In the genomic region with DNA sequence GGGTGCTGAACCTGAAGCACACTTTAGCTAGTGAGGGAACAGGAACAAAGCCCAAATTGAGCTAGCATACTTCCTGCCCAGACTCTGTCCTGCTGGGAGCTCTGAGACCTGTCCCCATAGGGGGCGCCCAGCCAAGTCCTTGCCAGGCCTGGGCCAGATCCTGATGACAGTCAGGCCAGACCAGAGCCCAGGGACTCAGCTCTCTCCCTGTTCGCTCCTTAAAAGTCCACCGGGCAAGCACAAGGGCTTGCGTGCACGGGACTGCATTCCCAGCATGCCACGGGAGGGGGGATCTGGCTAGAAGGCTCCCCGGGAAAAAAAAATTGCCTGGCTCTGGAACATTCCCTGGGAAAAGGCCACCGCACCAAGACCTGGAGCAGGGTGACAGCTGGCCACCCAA, we compare ENCODE assay signal across 11 mouse cellular contexts. TPM values are rescaled to one million over a fixed set of nuclear protein-coding genes. Genes with fewer than 3 reads are reported as not detected.
A peak's percentile ranks its signal among the peaks of the same experiment; 100 is the strongest.
DNase-seq lines count a peak whose midpoint lies in the region; ATAC-seq lines count a peak whose summit lies in the region.
"Had no signal": no experiment of that assay in that cellular context is flagged by ENCODE, and none has a peak within 500 bp of the region (broad histone marks: within the 10 kb centered on the region; RNA-seq: fewer than 3 reads in every experiment).

No protein-coding gene starts in this region.

- no peak overlapping the region for H3K4me3 ChIP-seq in stomach, embryonic 16.5 days (replicated peaks; ENCODE audit: low read length)

- peak; percentile 25 to 27 for DNase-seq in cerebellum, adult 18-20 months
- no peak for DNase-seq in cerebellum, adult 9-10 months
- peak; percentile 34 for DNase-seq in thymus, postnatal 4 days
- DNase-seq in thymus, postnatal 25 days, result no peak
- DNase-seq in heart, postnatal 25 days (ENCODE audit: low spot score), result peak; percentile 59
- no peak for DNase-seq in left cerebral cortex, adult 9 months (ENCODE audit: low spot score in 2 of 2)
- no peak for DNase-seq in thymus, postnatal 10 days (ENCODE audit: low spot score in 2 of 2)

- peak; percentile 41; the same call in 1 of the 2 replicates for ATAC-seq in stomach, embryonic 16.5 days (ENCODE audit: insufficient read depth, low FRiP score)

- no peak overlapping the region; the same call in 1 of the 2 replicates for H3K27ac ChIP-seq in stomach, embryonic 16.5 days (ENCODE audit: low read length)

- WGBS in stomach, embryonic 16.5 days, result 48% methylated on average over 8 of the region's 8 CpGs

- intact Hi-C loops in heart, postnatal 25 days (cut with DNase I), result no loop called here

- H3K27me3 ChIP-seq in stomach, embryonic 16.5 days (ENCODE audit: control insufficient read depth, insufficient read depth, low read length), result no peaks in the 10 kb centered on the region

- H3K9ac ChIP-seq in stomach, embryonic 16.5 days (ENCODE audit: low read length), result no peak overlapping the region

- H3K9me3 ChIP-seq in stomach, embryonic 16.5 days (replicated peaks; ENCODE audit: control insufficient read depth, low read length), result no peaks in the 10 kb centered on the region

- no peaks in the 10 kb centered on the region for H3K36me3 ChIP-seq in stomach, embryonic 16.5 days (ENCODE audit: control insufficient read depth, insufficient read depth, low read length)

- no peak overlapping the region for H3K4me2 ChIP-seq in stomach, embryonic 16.5 days (ENCODE audit: low read depth, low read length)

- H3K4me1 ChIP-seq in stomach, embryonic 16.5 days (ENCODE audit: control insufficient read depth, insufficient read depth, low read length), result peaks cover 13% of the 10 kb centered on the region; the same call in 1 of the 2 replicates

RNA-seq across cellular contexts. Expression of gene Tmem270, which starts 41.4 kb away (rescaled TPM):
- not detected for total RNA-seq in heart, postnatal 25 days (2021)
- polyA plus RNA-seq in stomach, embryonic 16.5 days (2015; fragmentation: Nextera tagmentation; extraction: Ambion mirVana), result not detected in 2 replicates
- polyA plus RNA-seq: brain, embryonic 14.5 days; C2C12; large intestine, adult 2 months had no signal

RNA-seq across cellular contexts. Expression of gene Cldn13, which starts 50.2 kb away (rescaled TPM):
- not detected for total RNA-seq in heart, postnatal 25 days (2021)
- polyA plus RNA-seq in stomach, embryonic 16.5 days (2015; fragmentation: Nextera tagmentation; extraction: Ambion mirVana), result 8.6 and 13.5 TPM in 2 replicates
- polyA plus RNA-seq: C2C12 had no signal

Comparison
In these comparisons a context has a peak if more than half of its experiments do, and no peak if none do; other contexts are left out.
1. DNase-seq: peak in cerebellum, adult 18-20 months (2 of 2), thymus, postnatal 4 days (single experiment) and heart, postnatal 25 days (single experiment); none in cerebellum, adult 9-10 months (single experiment), thymus, postnatal 25 days (single experiment), left cerebral cortex, adult 9 months (0 of 2) and thymus, postnatal 10 days (0 of 2).